ENCODE assay signal across 8 mouse cellular contexts in genomic region chr12:56681096-56681811, GRCm38 (mm10). TPM values are rescaled to one million over a fixed set of nuclear protein-coding genes. Genes with fewer than 3 reads are reported as not detected.
DNase-seq lines count a peak whose midpoint lies in the region; ATAC-seq and TF ChIP-seq lines count a peak whose summit lies in the region.

No protein-coding gene starts in this region.

- no peaks in the 10 kb centered on the region for H3K9me3 ChIP-seq in heart, embryonic 13.5 days
- H3K9me3 ChIP-seq in forebrain, embryonic 10.5 days = no peaks in the 10 kb centered on the region
- no peaks in the 10 kb centered on the region for H3K9me3 ChIP-seq in kidney, postnatal 0 days (replicated peaks; ENCODE audit: low read length)
- H3K9me3 ChIP-seq in midbrain, embryonic 10.5 days (replicated peaks) = no peaks in the 10 kb centered on the region

- H3K36me3 ChIP-seq in heart, embryonic 13.5 days = no peaks in the 10 kb centered on the region
- no peaks in the 10 kb centered on the region for H3K36me3 ChIP-seq in forebrain, embryonic 10.5 days (replicated peaks)
- no peaks in the 10 kb centered on the region for H3K36me3 ChIP-seq in kidney, postnatal 0 days (ENCODE audit: insufficient read depth, low read length)
- H3K36me3 ChIP-seq in midbrain, embryonic 10.5 days = no peaks in the 10 kb centered on the region

- H3K4me2 ChIP-seq in heart, embryonic 13.5 days = peak overlapping the region; percentile 69
- H3K4me2 ChIP-seq in kidney, postnatal 0 days (ENCODE audit: low read length) = peak overlapping the region; percentile 37

- no peak for DNase-seq in heart, postnatal 25 days (ENCODE audit: low spot score)
- DNase-seq in forebrain, embryonic 10.5 days (ENCODE audit: extremely low spot score, low spot score) = peak; percentile 69
- DNase-seq in kidney, postnatal 0 days (ENCODE audit: low spot score) = peak; percentile 63
- peak; percentile 70 for DNase-seq in midbrain, embryonic 10.5 days (ENCODE audit: low spot score)
- no peak for DNase-seq in ovary, postnatal 14 days (ENCODE audit: low spot score)
- DNase-seq in cerebellum, postnatal 4 days (ENCODE audit: low spot score in 2 of 2) = no peak
- no peak for DNase-seq in cerebellum, adult 18-20 months

- H3K27me3 ChIP-seq in heart, embryonic 13.5 days (replicated peaks) = peaks cover 89% of the 10 kb centered on the region
- H3K27me3 ChIP-seq in forebrain, embryonic 10.5 days (ENCODE audit: poor library complexity, severe bottlenecking) = peaks cover 97% of the 10 kb centered on the region
- peaks cover 57% of the 10 kb centered on the region for H3K27me3 ChIP-seq in kidney, postnatal 0 days (ENCODE audit: insufficient read depth, low read length)
- peaks cover 97% of the 10 kb centered on the region for H3K27me3 ChIP-seq in midbrain, embryonic 10.5 days (ENCODE audit: low read depth, poor library complexity, severe bottlenecking)

- TF ChIP-seq CTCF in kidney, postnatal 0 days (IDR thresholded peaks at IDR 0.05; ENCODE audit: low read depth) = peak; percentile 66

- H3K9ac ChIP-seq in heart, embryonic 13.5 days = peak overlapping the region; percentile 44
- H3K9ac ChIP-seq in kidney, postnatal 0 days (ENCODE audit: low read depth, low read length) = no peak overlapping the region

- intact Hi-C loops in heart, postnatal 25 days (cut with DNase I) = loop anchor here (5.0 to 10.0 kb wide), 2 partner anchors 306 to 504 kb away; no protein-coding TSS in a partner anchor

- H3K27ac ChIP-seq in heart, embryonic 13.5 days (replicated peaks) = no peak overlapping the region
- no peak overlapping the region for H3K27ac ChIP-seq in forebrain, embryonic 10.5 days
- H3K27ac ChIP-seq in kidney, postnatal 0 days = no peak overlapping the region
- H3K27ac ChIP-seq in midbrain, embryonic 10.5 days (replicated peaks) = peak overlapping the region; percentile 14; the same call in 1 of the 2 replicates

- WGBS in heart, embryonic 13.5 days = 2% methylated on average over 38 of the region's 38 CpGs
- WGBS in forebrain, embryonic 10.5 days = under 1% methylated on average over 38 of the region's 38 CpGs
- 1% methylated on average over 38 of the region's 38 CpGs for WGBS in kidney, postnatal 0 days
- WGBS in midbrain, embryonic 10.5 days = under 1% methylated on average over 38 of the region's 38 CpGs

- peaks cover 8% of the 10 kb centered on the region for H3K4me1 ChIP-seq in heart, embryonic 13.5 days
- peaks cover 8% of the 10 kb centered on the region for H3K4me1 ChIP-seq in forebrain, embryonic 10.5 days
- no peaks in the 10 kb centered on the region for H3K4me1 ChIP-seq in kidney, postnatal 0 days (replicated peaks; ENCODE audit: insufficient read depth, low read length)
- H3K4me1 ChIP-seq in midbrain, embryonic 10.5 days = peaks cover 11% of the 10 kb centered on the region

- H3K4me3 ChIP-seq in heart, embryonic 13.5 days = peak overlapping the region; percentile 42
- peak overlapping the region; percentile 54 for H3K4me3 ChIP-seq in forebrain, embryonic 10.5 days
- 0 out of 2 replicates have a peak overlapping the region, but pooled peaks have one; percentile 6 for H3K4me3 ChIP-seq in kidney, postnatal 0 days (replicated peaks; ENCODE audit: low read depth, low read length)
- peak overlapping the region; percentile 53 for H3K4me3 ChIP-seq in midbrain, embryonic 10.5 days

- ATAC-seq in heart, embryonic 13.5 days (ENCODE audit: extremely low read depth, insufficient number of reproducible peaks, low FRiP score, low TSS enrichment) = no peak
- ATAC-seq in kidney, postnatal 0 days (replicated peaks; ENCODE audit: low FRiP score, low read depth) = peak; percentile 49

RNA-seq across cellular contexts. Expression of gene Pax9, which starts 10.3 kb away (rescaled TPM):
- 0.08 and 0.28 TPM in 2 replicates for polyA plus RNA-seq in heart, embryonic 13.5 days (2015; fragmentation: Nextera tagmentation; extraction: Ambion mirVana)
- under 1 TPM; 0.16 to 0.22 TPM for total RNA-seq in heart, postnatal 25 days (2021)
- 1.3 and 1.4 TPM in 2 replicates for polyA plus RNA-seq in forebrain, embryonic 10.5 days (2016; fragmentation: Nextera tagmentation; extraction: Ambion mirVana)
- 0.04 and 0.10 TPM in 2 replicates for polyA plus RNA-seq in kidney, postnatal 0 days (2015; fragmentation: Nextera tagmentation; extraction: Ambion mirVana)
- polyA plus RNA-seq in midbrain, embryonic 10.5 days (2016; fragmentation: Nextera tagmentation; extraction: Ambion mirVana) = 0.56 and 0.63 TPM in 2 replicates

Comparison
In these comparisons a context has a peak if more than half of its experiments do, and no peak if none do; other contexts are left out.
1. DNase-seq: peak in forebrain, embryonic 10.5 days (single experiment), kidney, postnatal 0 days (single experiment) and midbrain, embryonic 10.5 days (single experiment); none in heart, postnatal 25 days (single experiment), ovary, postnatal 14 days (single experiment), cerebellum, postnatal 4 days (0 of 2) and cerebellum, adult 18-20 months (0 of 2).
2. Peak in every context shown above with its lines, with median percentiles within 50 percentile points of each other: H3K4me3 ChIP-seq.